Mouse (Mus musculus): ENCODE data around the gene Mosmo. TPM values are rescaled to one million over a fixed set of nuclear protein-coding genes. Genes with fewer than 3 reads are reported as not detected.

Mosmo gene
- total and polyA plus RNA-seq, 3 experiments: 10.4 to 19.0 (median 14.0) TPM

GRCm38 (mm10) chr7:120632518-120632917 is 44.9 kb upstream of the Mosmo start:
- Histone ChIP-seq H3K4me2 (ENCODE audit: insufficient read depth, low read depth, poor library complexity, severe bottlenecking) (no peak overlapping the region), H3K4me3 (replicated peaks in 1 of 3; ENCODE audit: low read depth in 2 of 3, low read length in 2 of 3, poor library complexity in 1 of 3) (no peak overlapping the region), H3K4me1 (ENCODE audit: control insufficient read depth in 1 of 2, insufficient read depth in 2 of 2) (peaks cover 5 to 20% of the 10 kb centered on the region in 2 experiments; a peak in 3 of 4 replicates), H3K9ac (ENCODE audit: insufficient read depth, low read depth) (no peak overlapping the region), H3K27me3 (replicated peaks) (no peaks in the 10 kb centered on the region), H3K79me2 (replicated peaks; ENCODE audit: control insufficient read depth, extremely low read depth, insufficient read depth, poor library complexity, severe bottlenecking) (peaks cover 22% of the 10 kb centered on the region), H3K9me3 (replicated peaks; ENCODE audit: low read length) (no peaks in the 10 kb centered on the region), H3K27ac (ENCODE audit: insufficient read depth, low read depth) (no peak overlapping the region), H3K36me3 (replicated peaks in 1 of 2; ENCODE audit: control insufficient read depth in 1 of 2, insufficient read depth in 1 of 2, low read length in 1 of 2) (peaks cover 0 to 3% of the 10 kb centered on the region in 2 experiments)
- in situ Hi-C loops (cut with MboI; ENCODE audit: low pct_ligation_motif_present, low pct_unique_long_range_greater_than_20kb, low sequenced_read_pairs) (loop anchor here (10.0 to 25.0 kb wide), 2 partner anchors 192 to 520 kb away; partner anchors contain the start of gene Tmem159), dilution Hi-C loops (cut with MboI; ENCODE audit: extremely low pct_ligation_motif_present, extremely low pct_unique_long_range_greater_than_20kb, low sequenced_read_pairs) (no loop called here)
- no peak for TF ChIP-seq CHD1 (IDR thresholded peaks at IDR 0.05; ENCODE audit: low read depth, low read length)
- peak in 1 of 2 experiments; percentile 76; a peak in 2 of 4 replicates for TF ChIP-seq CTCF (conservative IDR thresholded peaks at IDR 0.05 in 1 of 2, IDR thresholded peaks at IDR 0.05 in 1 of 2; ENCODE audit: low read depth in 2 of 2, low read length in 2 of 2)
- peak; percentile 76 for TF ChIP-seq RAD21 (IDR thresholded peaks at IDR 0.05; ENCODE audit: low read depth, low read length)
- peak; percentile 46 for TF ChIP-seq SMC3 (IDR thresholded peaks at IDR 0.05; ENCODE audit: low read depth, low read length)
- peak; percentile 90 for TF ChIP-seq MYC (IDR thresholded peaks at IDR 0.05; ENCODE audit: low read depth, low read length)
- 0 out of 2 replicates have a peak, but pooled peaks have one; percentile 11 for TF ChIP-seq JUND (conservative IDR thresholded peaks at IDR 0.05; ENCODE audit: low read depth, low read length)
- TF ChIP-seq MAX (IDR thresholded peaks at IDR 0.05; ENCODE audit: low read length): peak; percentile 49; the same call in 1 of the 2 replicates
- TF ChIP-seq SIN3A (IDR thresholded peaks at IDR 0.05; ENCODE audit: low read length): 0 out of 2 replicates have a peak, but pooled peaks have one; percentile 27
- no peak for TF ChIP-seq HCFC1 (IDR thresholded peaks at IDR 0.05; ENCODE audit: low read depth, low read length)
- peak; percentile 48 for DNase-seq (ENCODE audit: extremely low read depth)

- Histone ChIP-seq H3K4me2 (ENCODE audit: insufficient read depth, low read depth, poor library complexity, severe bottlenecking) (peak overlapping the region; percentile 68), H3K27me3 (replicated peaks) (no peaks in the 10 kb centered on the region), H3K9ac (ENCODE audit: insufficient read depth, low read depth) (peak overlapping the region; percentile 81), H3K4me3 (replicated peaks in 1 of 3; ENCODE audit: low read depth in 2 of 3, low read length in 2 of 3, poor library complexity in 1 of 3) (peak overlapping the region; percentile 84 to 93 (median 92)), H3K79me2 (replicated peaks; ENCODE audit: control insufficient read depth, extremely low read depth, insufficient read depth, poor library complexity, severe bottlenecking) (peaks cover 32% of the 10 kb centered on the region), H3K36me3 (replicated peaks in 1 of 2; ENCODE audit: control insufficient read depth in 1 of 2, insufficient read depth in 1 of 2, low read length in 1 of 2) (peaks cover 9 to 19% of the 10 kb centered on the region in 2 experiments), H3K4me1 (ENCODE audit: control insufficient read depth in 1 of 2, insufficient read depth in 2 of 2) (peaks cover 5 to 30% of the 10 kb centered on the region in 2 experiments; a peak in 3 of 4 replicates), H3K9me3 (replicated peaks; ENCODE audit: low read length) (no peaks in the 10 kb centered on the region), H3K27ac (ENCODE audit: insufficient read depth, low read depth) (no peak overlapping the region)
- in situ Hi-C loops (cut with MboI; ENCODE audit: low pct_ligation_motif_present, low pct_unique_long_range_greater_than_20kb, low sequenced_read_pairs) (loop anchor here (10.0 to 25.0 kb wide), 2 partner anchors 190 to 522 kb away; partner anchors contain the start of gene Tmem159), dilution Hi-C loops (cut with MboI; ENCODE audit: extremely low pct_ligation_motif_present, extremely low pct_unique_long_range_greater_than_20kb, low sequenced_read_pairs) (no loop called here)
- TF ChIP-seq TBP (conservative IDR thresholded peaks at IDR 0.05; ENCODE audit: low read depth, low read length): no peak
- TF ChIP-seq UBTF (IDR thresholded peaks at IDR 0.05; ENCODE audit: low read depth, low read length): no peak
- TF ChIP-seq MEF2A (IDR thresholded peaks at IDR 0.05; ENCODE audit: borderline replicate concordance, low read depth, low read length): no peak
- TF ChIP-seq USF2 (conservative IDR thresholded peaks at IDR 0.05; ENCODE audit: low read depth, low read length): no peak
- TF ChIP-seq USF1 (IDR thresholded peaks at IDR 0.05; ENCODE audit: low read depth, low read length): no peak
- TF ChIP-seq PAX5 (IDR thresholded peaks at IDR 0.05; ENCODE audit: low read length): no peak
- no peak for DNase-seq (ENCODE audit: extremely low read depth)
Observed at GRCm38 (mm10) chr7:120634301-120634700, 43.1 kb upstream of the Mosmo start.

Data from CH12.LX (cell line).